Mouse (Mus musculus) limb, embryonic 12.5 days (tissue): ENCODE measurements around the gene Dbh. TPM values are rescaled to one million over a fixed set of nuclear protein-coding genes. Genes with fewer than 3 reads are reported as not detected.

Experiments used
- ATAC-seq: fragments of 200-750 bp; cut with Nextera tagmentation; 2 replicates; pipeline ENCODE4 v1.8.0; 2017; ENCODE audit warnings: low read depth, moderate TSS enrichment; ENCODE audit not compliant: insufficient number of reproducible peaks, insufficient read depth, low FRiP score, low TSS enrichment
- H3K27ac ChIP-seq: fragments of 300-500 bp; sonication (generic); 2 replicates; pipeline ENCODE4 v1.5.1; 2016; ENCODE audit warnings: mild to moderate bottlenecking, moderate library complexity
- H3K27me3 ChIP-seq: fragments of 300-500 bp; sonication (generic); 2 replicates; pipeline ENCODE4 v1.6.1; 2016; ENCODE audit warnings: mild to moderate bottlenecking, moderate library complexity
- H3K36me3 ChIP-seq: fragments of 300-500 bp; sonication (generic); 2 replicates; pipeline ENCODE4 v1.6.1; 2016; ENCODE audit warnings: mild to moderate bottlenecking, moderate library complexity
- H3K4me1 ChIP-seq: fragments of 300-500 bp; sonication (generic); replicated peaks from 2 replicates; pipeline ENCODE4 v1.6.1; 2016
- H3K4me2 ChIP-seq: fragments of 300-500 bp; sonication (generic); 2 replicates; pipeline ENCODE4 v1.6.1; 2016; ENCODE audit warnings: mild to moderate bottlenecking, moderate library complexity
- H3K4me3 ChIP-seq: fragments of 300-500 bp; sonication (generic); replicated peaks from 2 replicates; pipeline ENCODE4 v1.5.1; 2016; ENCODE audit warnings: mild to moderate bottlenecking
- H3K9ac ChIP-seq: fragments of 300-500 bp; sonication (generic); replicated peaks from 2 replicates; pipeline ENCODE4 v1.6.1; 2016; ENCODE audit warnings: mild to moderate bottlenecking, moderate library complexity
- H3K9me3 ChIP-seq: fragments of 300-500 bp; sonication (generic); 2 replicates; pipeline ENCODE4 v1.6.1; 2016; ENCODE audit warnings: mild to moderate bottlenecking, moderate library complexity
- WGBS: fragments of 180-500 bp; shearing (Covaris S2); methylation state at CpG from one replicate; pipeline ENCODE4 v1.1.7; 2016; 5-methylcytosine and 5-hydroxymethylcytosine counted together
- polyA plus RNA-seq: library from polyadenylated mRNA; unstranded; fragments of >200 nt; fragmentation: Nextera tagmentation; extraction: Ambion mirVana; gene quantifications from 2 replicates; pipeline ENCODE4 v1.2.1, GENCODE M21; 2016

Gene Dbh
- polyA plus RNA-seq, 1 experiment from 2014 or later: 0.25 TPM

- no peak for ATAC-seq
- Histone ChIP-seq H3K36me3 (no peaks in the 10 kb centered on the region), H3K27me3 (peaks cover 32% of the 10 kb centered on the region), H3K4me2 (no peak overlapping the region), H3K9ac (no peak overlapping the region), H3K4me3 (no peak overlapping the region), H3K9me3 (no peaks in the 10 kb centered on the region), H3K4me1 (no peaks in the 10 kb centered on the region), H3K27ac (no peak overlapping the region)
- WGBS: 61% methylated on average over 3 of the region's 3 CpGs
Measured at GRCm38 (mm10) chr2:27136336-27136735, 28.7 kb upstream of the Dbh start.

- H3K4me1 ChIP-seq: peaks cover 2% of the 10 kb centered on the region
- no peak overlapping the region for H3K4me3 ChIP-seq
- no peak for ATAC-seq
- no peak overlapping the region for H3K27ac ChIP-seq
- H3K4me2 ChIP-seq: no peak overlapping the region
- no peaks in the 10 kb centered on the region for H3K36me3 ChIP-seq
- 71% methylated on average over 1 of the region's 1 CpGs for WGBS
- H3K9me3 ChIP-seq: no peaks in the 10 kb centered on the region
- no peak overlapping the region for H3K9ac ChIP-seq
- peaks cover 36% of the 10 kb centered on the region for H3K27me3 ChIP-seq
Measured at GRCm38 (mm10) chr2:27136789-27137188, 28.2 kb upstream of the Dbh start.

GRCm38 (mm10) chr2:27138356-27138755, 26.7 kb upstream of the Dbh start:
- no peak overlapping the region for H3K4me2 ChIP-seq
- no peak overlapping the region for H3K27ac ChIP-seq
- H3K27me3 ChIP-seq: peaks cover 50% of the 10 kb centered on the region
- peaks cover 8% of the 10 kb centered on the region for H3K4me1 ChIP-seq
- H3K9ac ChIP-seq: no peak overlapping the region
- ATAC-seq: no peak
- H3K4me3 ChIP-seq: no peak overlapping the region
- WGBS: 66% methylated on average over 4 of the region's 4 CpGs
- no peaks in the 10 kb centered on the region for H3K9me3 ChIP-seq
- no peaks in the 10 kb centered on the region for H3K36me3 ChIP-seq

- no peaks in the 10 kb centered on the region for H3K36me3 ChIP-seq
- H3K4me1 ChIP-seq: peaks cover 8% of the 10 kb centered on the region
- H3K9me3 ChIP-seq: no peaks in the 10 kb centered on the region
- peak within 1 kb of the TSS; percentile 47 for H3K9ac ChIP-seq
- H3K4me2 ChIP-seq: peak within 1 kb of the TSS; percentile 93
- peak; percentile 77; the same call in 1 of the 2 replicates for ATAC-seq
- peaks cover 56% of the 10 kb centered on the region for H3K27me3 ChIP-seq
- no peak within 1 kb of the TSS for H3K27ac ChIP-seq
- H3K4me3 ChIP-seq: peak within 1 kb of the TSS; percentile 47
- under 1% methylated on average over 50 of the region's 62 CpGs for WGBS
Measured at GRCm38 (mm10) chr2:27141950-27142693, 22.9 kb upstream of the Dbh start, which contains the start of gene Fam163b. TSS of gene Fam163b (minus strand) at chr2:27142491.

- Histone ChIP-seq H3K4me3 (no peak overlapping the region), H3K27me3 (peaks cover 41% of the 10 kb centered on the region), H3K4me2 (no peak overlapping the region), H3K9me3 (no peaks in the 10 kb centered on the region), H3K9ac (no peak overlapping the region), H3K4me1 (peaks cover 16% of the 10 kb centered on the region), H3K27ac (no peak overlapping the region), H3K36me3 (no peaks in the 10 kb centered on the region)
- WGBS: 55% methylated on average over 2 of the region's 2 CpGs
- ATAC-seq: no peak
Measured at GRCm38 (mm10) chr2:27144957-27145356, 20.1 kb upstream of the Dbh start.

GRCm38 (mm10) chr2:27146840-27147239, 18.2 kb upstream of the Dbh start:
- no peaks in the 10 kb centered on the region for H3K36me3 ChIP-seq
- H3K27me3 ChIP-seq: peaks cover 22% of the 10 kb centered on the region
- WGBS: 70% methylated on average over 6 of the region's 6 CpGs
- H3K4me2 ChIP-seq: no peak overlapping the region
- H3K27ac ChIP-seq: no peak overlapping the region
- H3K9me3 ChIP-seq: no peaks in the 10 kb centered on the region
- H3K9ac ChIP-seq: no peak overlapping the region
- peaks cover 13% of the 10 kb centered on the region for H3K4me1 ChIP-seq
- ATAC-seq: no peak
- no peak overlapping the region for H3K4me3 ChIP-seq

- H3K36me3 ChIP-seq: no peaks in the 10 kb centered on the region
Measured at GRCm38 (mm10) chr2:27149457-27149856, 15.6 kb upstream of the Dbh start.

GRCm38 (mm10) chr2:27154466-27155185, 10.4 kb upstream of the Dbh start:
- Histone ChIP-seq H3K4me1 (peaks cover 4% of the 10 kb centered on the region; the same call in 1 of the 2 replicates), H3K9me3 (no peaks in the 10 kb centered on the region; the same call in 1 of the 2 replicates), H3K36me3 (no peaks in the 10 kb centered on the region), H3K4me2 (no peak overlapping the region), H3K27me3 (no peaks in the 10 kb centered on the region), H3K4me3 (no peak overlapping the region), H3K9ac (no peak overlapping the region), H3K27ac (no peak overlapping the region)
- 86% methylated on average over 10 of the region's 10 CpGs for WGBS
- no peak for ATAC-seq

More at GRCm38 (mm10) chr2:27149457-27149856, 15.6 kb upstream of the Dbh start:
- WGBS: 5% methylated on average over 2 of the region's 2 CpGs
- no peak overlapping the region for H3K4me3 ChIP-seq
- H3K4me2 ChIP-seq: no peak overlapping the region
- H3K27ac ChIP-seq: no peak overlapping the region
- peaks cover 3% of the 10 kb centered on the region; the same call in 1 of the 2 replicates for H3K27me3 ChIP-seq
- H3K9me3 ChIP-seq: no peaks in the 10 kb centered on the region
- no peak for ATAC-seq
- H3K9ac ChIP-seq: no peak overlapping the region
- peaks cover 8% of the 10 kb centered on the region; the same call in 1 of the 2 replicates for H3K4me1 ChIP-seq

- ATAC-seq: no peak
- Histone ChIP-seq H3K4me2 (no peak overlapping the region), H3K4me3 (no peak overlapping the region), H3K9ac (no peak overlapping the region), H3K27ac (no peak overlapping the region), H3K36me3 (no peaks in the 10 kb centered on the region), H3K9me3 (no peaks in the 10 kb centered on the region; the same call in 1 of the 2 replicates), H3K4me1 (peaks cover 6% of the 10 kb centered on the region; the same call in 1 of the 2 replicates), H3K27me3 (no peaks in the 10 kb centered on the region)
- WGBS: 81% methylated on average over 6 of the region's 6 CpGs
Measured at GRCm38 (mm10) chr2:27156596-27156995, 8.4 kb upstream of the Dbh start.

- ATAC-seq: no peak
- no peaks in the 10 kb centered on the region for H3K27me3 ChIP-seq
Measured at GRCm38 (mm10) chr2:27161526-27161925, 3.5 kb upstream of the Dbh start.

GRCm38 (mm10) chr2:27162656-27163055, 2.4 kb upstream of the Dbh start:
- no peaks in the 10 kb centered on the region for H3K27me3 ChIP-seq
- H3K4me1 ChIP-seq: peaks cover 26% of the 10 kb centered on the region
- no peak overlapping the region for H3K9ac ChIP-seq
- H3K36me3 ChIP-seq: no peaks in the 10 kb centered on the region
- H3K4me3 ChIP-seq: no peak overlapping the region
- H3K4me2 ChIP-seq: no peak overlapping the region
- ATAC-seq: no peak
- H3K27ac ChIP-seq: no peak overlapping the region
- 46% methylated on average over 11 of the region's 11 CpGs for WGBS
- H3K9me3 ChIP-seq: no peaks in the 10 kb centered on the region

More at GRCm38 (mm10) chr2:27161526-27161925, 3.5 kb upstream of the Dbh start:
- no peak overlapping the region for H3K4me3 ChIP-seq
- no peak overlapping the region for H3K4me2 ChIP-seq
- H3K36me3 ChIP-seq: no peaks in the 10 kb centered on the region
- no peak overlapping the region for H3K9ac ChIP-seq
- WGBS: 95% methylated on average over 2 of the region's 2 CpGs
- no peaks in the 10 kb centered on the region; the same call in 1 of the 2 replicates for H3K9me3 ChIP-seq
- H3K4me1 ChIP-seq: peaks cover 14% of the 10 kb centered on the region
- no peak overlapping the region for H3K27ac ChIP-seq
